Mouse (Mus musculus) myocyte (in vitro differentiated cells): ENCODE results near the gene Snx33.

Experiments
- CEBPB ChIP-seq: IDR thresholded peaks from 2 replicates; pipeline ENCODE4 v1.6.1; 2011; ENCODE audit warnings: mild to moderate bottlenecking, moderate library complexity; ENCODE audit not compliant: poor library complexity, insufficient read depth, severe bottlenecking
- E2F4 ChIP-seq: IDR thresholded peaks from one replicate; pipeline ENCODE4 v1.6.1; 2011; ENCODE audit warnings: mild to moderate bottlenecking, control low read depth, moderate library complexity; ENCODE audit not compliant: insufficient read depth
- MAX ChIP-seq: IDR thresholded peaks from one replicate; pipeline ENCODE4 v1.6.1; 2011; ENCODE audit warnings: low read depth, mild to moderate bottlenecking, control low read depth
- MYOD1 ChIP-seq, 3 experiments: IDR thresholded peaks; one replicate each; pipeline ENCODE4 v1.6.1; 2011; ENCODE audit warnings: control low read depth in 2 of 3, low read depth in 2 of 3, mild to moderate bottlenecking in 2 of 3, moderate library complexity in 1 of 3; ENCODE audit not compliant: insufficient read length in 2 of 3, control insufficient read depth in 1 of 3
- POLR2A ChIP-seq: IDR thresholded peaks from one replicate; pipeline ENCODE4 v1.6.1; 2011; ENCODE audit warnings: low read depth, mild to moderate bottlenecking, control low read depth, moderate library complexity; ENCODE audit not compliant: insufficient read length
- POLR2AphosphoS2 ChIP-seq: IDR thresholded peaks from one replicate; pipeline ENCODE4 v1.6.1; 2011; ENCODE audit warnings: low read depth, control low read depth; ENCODE audit not compliant: insufficient read length
- REST ChIP-seq: IDR thresholded peaks from one replicate; pipeline ENCODE4 v1.6.1; 2011; ENCODE audit warnings: mild to moderate bottlenecking, control low read depth, moderate library complexity; ENCODE audit not compliant: insufficient read depth, insufficient read length
- SRF ChIP-seq: IDR thresholded peaks from one replicate; pipeline ENCODE4 v1.6.1; 2011; ENCODE audit warnings: low read depth; ENCODE audit not compliant: control insufficient read depth, insufficient read length
- USF1 ChIP-seq: IDR thresholded peaks from one replicate; pipeline ENCODE4 v1.6.1; 2011; ENCODE audit warnings: low read depth, mild to moderate bottlenecking, control low read depth, moderate library complexity

DNA sequence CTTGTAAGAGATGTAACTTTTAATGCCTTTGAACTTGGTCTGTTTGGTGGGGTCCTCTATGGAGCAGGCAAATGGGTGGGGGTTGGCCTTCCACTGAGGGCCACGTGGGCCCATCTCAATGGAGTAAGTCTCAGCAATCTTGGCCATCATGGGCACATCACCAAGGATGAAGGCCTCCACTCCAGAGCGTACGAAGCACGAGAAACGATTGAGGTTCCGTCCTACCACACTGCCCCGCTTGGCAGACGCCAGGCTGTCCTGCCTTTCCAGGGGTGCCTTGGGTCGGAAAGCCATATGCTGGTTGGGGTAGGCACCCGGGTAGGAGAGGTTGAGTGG, 2.2 kb downstream of the Snx33 start:
- TF ChIP-seq POLR2AphosphoS2 (no peak), POLR2A (no peak), SRF (no peak), USF1 (no peak), REST (no peak), MAX (no peak), CEBPB (no peak), E2F4 (no peak), MYOD1 (IDR thresholded peaks at IDR 0.05; ENCODE audit: control insufficient read depth in 1 of 3, insufficient read length in 2 of 3, low read depth in 2 of 3) (no peak)
